Mouse (Mus musculus): ENCODE results near the gene 4933402N03Rik. TPM values are rescaled to one million over a fixed set of nuclear protein-coding genes. Genes with fewer than 3 reads are reported as not detected.

4933402N03Rik gene
- polyA plus RNA-seq, 1 experiment: not detected

DNA sequence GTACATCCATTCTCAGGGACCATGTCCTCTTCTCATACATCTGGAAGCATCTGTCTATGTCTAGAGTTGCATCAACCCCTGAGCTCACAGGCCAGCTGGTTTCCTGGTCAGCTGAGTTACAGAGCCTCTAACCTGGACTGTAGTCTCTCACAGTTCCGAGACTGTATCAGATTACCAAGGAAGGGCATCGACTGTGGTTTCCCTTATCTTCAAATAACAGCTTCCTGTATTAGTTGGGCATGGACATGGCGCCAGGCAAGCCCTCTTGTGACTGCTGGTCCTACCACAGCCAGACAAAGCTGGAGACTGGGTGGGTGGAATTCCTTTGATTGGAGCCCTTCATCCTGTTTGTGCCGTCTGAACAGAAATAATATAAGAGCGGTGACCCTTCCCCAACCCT, 6.9 kb upstream of the 4933402N03Rik start:
- Histone ChIP-seq H3K4me3 (replicated peaks; ENCODE audit: control insufficient read depth, low read depth, low read length) (no peak overlapping the region), H3K4me1 (ENCODE audit: control insufficient read depth, insufficient read depth, low read length) (no peaks in the 10 kb centered on the region), H3K27ac (ENCODE audit: control insufficient read depth, insufficient read depth, low read depth, low read length, poor library complexity) (no peak overlapping the region)
- WGBS: 12% methylated on average over 5 of the region's 5 CpGs
- no peak for TF ChIP-seq CTCF (IDR thresholded peaks at IDR 0.05; ENCODE audit: control insufficient read depth, insufficient read depth, low read length)
- TF ChIP-seq POLR2A (IDR thresholded peaks at IDR 0.05; ENCODE audit: borderline replicate concordance, control insufficient read depth, low read depth, low read length): no peak

DNA sequence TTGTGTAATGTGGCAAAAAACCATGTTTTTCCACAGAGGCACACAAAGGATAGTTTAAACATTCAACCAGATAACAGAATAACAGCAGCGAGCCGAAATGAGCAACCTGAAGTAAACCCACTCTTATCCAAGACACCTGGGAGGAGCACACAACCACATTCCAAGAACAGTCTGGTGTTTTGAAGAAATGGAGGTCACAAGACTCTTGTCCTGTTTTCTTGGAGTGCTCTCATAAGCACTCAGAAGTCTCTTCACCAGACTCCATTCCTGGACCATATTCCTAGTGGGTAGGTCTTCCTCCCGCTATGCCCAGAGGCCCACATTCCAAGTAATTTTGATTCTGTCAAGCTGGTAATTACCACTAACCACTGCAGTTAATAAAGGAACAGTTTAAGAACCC, 4.1 kb upstream of the 4933402N03Rik start:
- Histone ChIP-seq H3K4me3 (replicated peaks; ENCODE audit: control insufficient read depth, low read depth, low read length) (no peak overlapping the region), H3K27ac (ENCODE audit: control insufficient read depth, insufficient read depth, low read depth, low read length, poor library complexity) (no peak overlapping the region), H3K4me1 (ENCODE audit: control insufficient read depth, insufficient read depth, low read length) (no peaks in the 10 kb centered on the region)
- 78% methylated on average over 3 of the region's 3 CpGs for WGBS
- no peak for TF ChIP-seq POLR2A (IDR thresholded peaks at IDR 0.05; ENCODE audit: borderline replicate concordance, control insufficient read depth, low read depth, low read length)
- TF ChIP-seq CTCF (IDR thresholded peaks at IDR 0.05; ENCODE audit: control insufficient read depth, insufficient read depth, low read length): no peak

GRCm38 (mm10) chr7:131133181-131133580, 12.9 kb downstream of the 4933402N03Rik start:
- WGBS: 54% methylated on average over 3 of the region's 3 CpGs
- H3K4me3 ChIP-seq (replicated peaks; ENCODE audit: control insufficient read depth, low read depth, low read length): no peak overlapping the region
- no peaks in the 10 kb centered on the region for H3K4me1 ChIP-seq (ENCODE audit: control insufficient read depth, insufficient read depth, low read length)
- TF ChIP-seq CTCF (IDR thresholded peaks at IDR 0.05; ENCODE audit: control insufficient read depth, insufficient read depth, low read length): no peak
- no peak for TF ChIP-seq POLR2A (IDR thresholded peaks at IDR 0.05; ENCODE audit: borderline replicate concordance, control insufficient read depth, low read depth, low read length)
- no peak overlapping the region for H3K27ac ChIP-seq (ENCODE audit: control insufficient read depth, insufficient read depth, low read depth, low read length, poor library complexity)

GRCm38 (mm10) chr7:131130021-131130420, 16.1 kb downstream of the 4933402N03Rik start:
- Histone ChIP-seq H3K4me3 (replicated peaks; ENCODE audit: control insufficient read depth, low read depth, low read length) (no peak overlapping the region), H3K4me1 (ENCODE audit: control insufficient read depth, insufficient read depth, low read length) (no peaks in the 10 kb centered on the region), H3K27ac (ENCODE audit: control insufficient read depth, insufficient read depth, low read depth, low read length, poor library complexity) (no peak overlapping the region)
- TF ChIP-seq POLR2A (IDR thresholded peaks at IDR 0.05; ENCODE audit: borderline replicate concordance, control insufficient read depth, low read depth, low read length) (no peak), CTCF (IDR thresholded peaks at IDR 0.05; ENCODE audit: control insufficient read depth, insufficient read depth, low read length) (no peak)
- WGBS: 76% methylated on average over 12 of the region's 12 CpGs

DNA sequence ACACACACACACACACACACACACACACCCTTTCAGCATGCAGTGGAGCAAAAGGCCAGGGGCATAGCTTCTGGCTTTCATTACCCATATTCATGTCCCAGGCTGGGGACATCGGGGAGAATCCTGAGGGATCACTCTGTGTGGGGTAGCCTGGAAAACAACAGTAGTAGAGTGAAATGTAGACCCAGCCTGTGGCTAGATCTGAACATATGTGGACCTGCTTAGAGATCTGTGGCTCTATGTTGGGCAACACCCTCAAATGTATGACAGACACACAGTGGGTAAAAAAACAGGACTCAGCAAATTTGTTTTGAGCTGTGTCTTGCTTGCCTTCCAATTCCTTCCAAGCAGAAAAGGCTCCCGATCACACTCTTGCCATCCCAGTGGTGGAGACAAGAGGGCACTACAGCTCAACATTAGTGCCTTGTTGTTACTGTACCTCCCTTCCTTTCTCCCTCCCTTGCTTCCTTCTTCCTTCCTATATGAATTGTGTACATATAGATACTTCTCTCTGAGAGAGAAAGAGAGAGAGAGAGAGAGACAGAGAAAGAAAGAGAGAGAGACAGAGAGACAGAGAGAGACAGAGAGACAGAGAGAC, 23.8 kb downstream of the 4933402N03Rik start:
- H3K4me3 ChIP-seq (replicated peaks; ENCODE audit: control insufficient read depth, low read depth, low read length): no peak overlapping the region
- no peak overlapping the region for H3K27ac ChIP-seq (ENCODE audit: control insufficient read depth, insufficient read depth, low read depth, low read length, poor library complexity)
- TF ChIP-seq POLR2A (IDR thresholded peaks at IDR 0.05; ENCODE audit: borderline replicate concordance, control insufficient read depth, low read depth, low read length): no peak
- TF ChIP-seq CTCF (IDR thresholded peaks at IDR 0.05; ENCODE audit: control insufficient read depth, insufficient read depth, low read length): no peak
- WGBS: 70% methylated on average over 2 of the region's 2 CpGs
- H3K4me1 ChIP-seq (ENCODE audit: control insufficient read depth, insufficient read depth, low read length): no peaks in the 10 kb centered on the region

DNA sequence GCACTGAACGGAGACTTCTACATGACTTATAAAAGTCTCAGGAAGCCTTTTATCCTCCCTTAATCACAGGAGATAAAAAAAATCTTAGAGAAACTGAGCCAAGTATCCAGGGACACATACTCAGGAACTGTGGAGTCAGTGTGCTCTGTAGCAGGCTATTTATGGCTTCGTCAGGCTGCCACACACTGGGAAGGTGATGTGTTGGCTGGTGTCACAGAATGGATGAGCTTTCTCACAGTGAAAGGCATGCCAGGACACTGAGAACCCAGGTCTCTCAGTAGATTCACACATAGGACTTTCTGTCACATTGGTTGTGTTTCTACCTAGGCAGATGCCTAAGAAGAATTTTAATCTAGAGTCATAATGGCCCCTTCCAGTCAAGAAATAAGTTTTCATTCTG, 31.7 kb downstream of the 4933402N03Rik start:
- Histone ChIP-seq H3K27ac (ENCODE audit: control insufficient read depth, insufficient read depth, low read depth, low read length, poor library complexity) (no peak overlapping the region), H3K4me3 (replicated peaks; ENCODE audit: control insufficient read depth, low read depth, low read length) (no peak overlapping the region), H3K4me1 (ENCODE audit: control insufficient read depth, insufficient read depth, low read length) (no peaks in the 10 kb centered on the region)
- TF ChIP-seq POLR2A (IDR thresholded peaks at IDR 0.05; ENCODE audit: borderline replicate concordance, control insufficient read depth, low read depth, low read length): no peak
- TF ChIP-seq CTCF (IDR thresholded peaks at IDR 0.05; ENCODE audit: control insufficient read depth, insufficient read depth, low read length): no peak
- WGBS: 70% methylated on average over 2 of the region's 2 CpGs

DNA sequence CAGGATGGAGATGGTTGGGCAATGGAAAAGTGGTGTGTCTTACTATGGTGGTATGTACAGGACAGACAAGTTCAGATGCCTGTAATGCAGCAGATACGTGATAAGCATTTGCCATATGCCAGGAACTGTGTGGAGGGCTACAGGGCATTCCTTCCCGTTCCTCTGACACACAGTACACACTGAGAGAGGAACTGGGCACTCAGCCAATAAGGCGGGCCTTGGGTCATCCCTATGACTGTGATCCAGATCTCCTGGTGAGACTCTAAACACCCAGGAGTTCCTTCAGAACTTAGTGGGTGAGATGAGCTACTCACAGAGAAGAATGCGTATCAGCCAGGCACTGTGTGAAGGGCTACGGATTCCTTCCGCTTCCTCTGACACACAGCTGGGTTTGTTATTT, 32.4 kb downstream of the 4933402N03Rik start:
- H3K4me1 ChIP-seq (ENCODE audit: control insufficient read depth, insufficient read depth, low read length): no peaks in the 10 kb centered on the region
- TF ChIP-seq POLR2A (IDR thresholded peaks at IDR 0.05; ENCODE audit: borderline replicate concordance, control insufficient read depth, low read depth, low read length) (no peak), CTCF (IDR thresholded peaks at IDR 0.05; ENCODE audit: control insufficient read depth, insufficient read depth, low read length) (no peak)
- WGBS: 67% methylated on average over 6 of the region's 6 CpGs
- H3K27ac ChIP-seq (ENCODE audit: control insufficient read depth, insufficient read depth, low read depth, low read length, poor library complexity): no peak overlapping the region
- H3K4me3 ChIP-seq (replicated peaks; ENCODE audit: control insufficient read depth, low read depth, low read length): no peak overlapping the region

DNA sequence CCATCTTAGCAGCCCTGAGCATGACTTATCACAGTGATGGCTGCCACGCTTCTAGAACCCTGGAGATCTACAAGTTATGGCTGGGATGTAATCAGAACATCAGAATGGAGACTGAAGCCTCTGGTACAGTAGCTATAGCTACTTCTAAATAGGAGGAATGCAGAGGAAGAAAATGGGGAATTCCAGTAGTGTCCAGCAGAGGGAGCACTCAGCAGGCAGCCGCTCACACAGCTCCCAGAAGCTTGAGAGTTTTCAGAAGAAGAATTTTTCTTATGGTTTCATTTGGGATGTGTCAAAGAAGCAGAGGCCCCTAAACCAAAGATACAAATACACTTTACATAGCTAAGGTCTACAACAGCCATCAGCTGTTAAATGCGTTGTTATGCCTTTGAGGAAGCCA, 33.6 kb downstream of the 4933402N03Rik start:
- peak; percentile 56 for TF ChIP-seq CTCF (IDR thresholded peaks at IDR 0.05; ENCODE audit: control insufficient read depth, insufficient read depth, low read length)
- TF ChIP-seq POLR2A (IDR thresholded peaks at IDR 0.05; ENCODE audit: borderline replicate concordance, control insufficient read depth, low read depth, low read length): no peak
- 39% methylated on average over 3 of the region's 3 CpGs for WGBS
- H3K4me3 ChIP-seq (replicated peaks; ENCODE audit: control insufficient read depth, low read depth, low read length): no peak overlapping the region
- no peaks in the 10 kb centered on the region for H3K4me1 ChIP-seq (ENCODE audit: control insufficient read depth, insufficient read depth, low read length)
- H3K27ac ChIP-seq (ENCODE audit: control insufficient read depth, insufficient read depth, low read depth, low read length, poor library complexity): no peak overlapping the region

Other genes with a start within 250 kb of the 4933402N03Rik start
- 1.6 and 11.5 TPM in 2 replicates for gene Htra1, start 210.2 kb downstream of the 4933402N03Rik start, polyA plus RNA-seq (2011; ENCODE audit: insufficient read depth, insufficient read length, low replicate concordance, missing spikeins)
- not detected in 2 replicates for gene Dmbt1, start 114.3 kb downstream of the 4933402N03Rik start, polyA plus RNA-seq (2011; ENCODE audit: insufficient read depth, insufficient read length, low replicate concordance, missing spikeins)
- gene 5430419D17Rik, start 28.1 kb upstream of the 4933402N03Rik start, polyA plus RNA-seq (2011; ENCODE audit: insufficient read depth, insufficient read length, low replicate concordance, missing spikeins): not detected in 2 replicates
- not detected in 2 replicates for gene Cuzd1, start 176.0 kb upstream of the 4933402N03Rik start, polyA plus RNA-seq (2011; ENCODE audit: insufficient read depth, insufficient read length, low replicate concordance, missing spikeins)
- gene Fam24b, start 183.2 kb upstream of the 4933402N03Rik start, polyA plus RNA-seq (2011; ENCODE audit: insufficient read depth, insufficient read length, low replicate concordance, missing spikeins): not detected in 2 replicates
- gene Fam24a, start 187.6 kb upstream of the 4933402N03Rik start, polyA plus RNA-seq (2011; ENCODE audit: insufficient read depth, insufficient read length, low replicate concordance, missing spikeins): not detected in 2 replicates
- gene 2310057M21Rik, start 216.4 kb upstream of the 4933402N03Rik start, polyA plus RNA-seq (2011; ENCODE audit: insufficient read depth, insufficient read length, low replicate concordance, missing spikeins): 2.5 and 5.8 TPM in 2 replicates
- gene Pstk, start 224.8 kb upstream of the 4933402N03Rik start, polyA plus RNA-seq (2011; ENCODE audit: insufficient read depth, insufficient read length, low replicate concordance, missing spikeins): 6.0 and 14.5 TPM in 2 replicates

Measured in bone marrow, adult 2 months (tissue).